ENCODE assay signal across 8 mouse cellular contexts in the genomic region with DNA sequence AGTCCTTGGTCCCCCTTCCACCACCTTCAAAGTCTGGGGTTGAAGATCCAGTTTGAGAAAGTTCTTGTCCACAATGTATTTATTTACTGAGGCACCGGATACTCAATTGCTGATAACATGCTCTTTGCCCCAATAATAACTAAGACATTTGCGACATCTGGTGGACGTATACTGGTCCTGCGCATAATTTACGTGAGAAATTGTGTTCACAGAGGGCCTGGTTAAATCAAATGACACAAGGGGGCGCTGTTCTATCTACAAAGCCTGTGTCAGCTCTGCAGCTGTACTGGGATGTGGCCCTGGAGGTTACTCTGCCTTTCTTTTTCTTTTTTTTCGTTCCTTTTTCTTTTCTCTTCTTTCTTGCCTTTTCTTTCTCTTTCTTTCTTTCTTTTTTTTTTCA. TPM values are rescaled to one million over a fixed set of nuclear protein-coding genes. Genes with fewer than 3 reads are reported as not detected.
A peak's percentile ranks its signal among the peaks of the same experiment; 100 is the strongest.
DNase-seq lines count a peak whose midpoint lies in the region; ATAC-seq and TF ChIP-seq lines count a peak whose summit lies in the region.

No protein-coding gene starts in this region.

- H3K9me3 ChIP-seq in limb, embryonic 11.5 days (ENCODE audit: control insufficient read depth, low read length): no peaks in the 10 kb centered on the region
- H3K9me3 ChIP-seq in stomach, postnatal 0 days (ENCODE audit: control insufficient read depth, low read length): no peaks in the 10 kb centered on the region

- no peak for TF ChIP-seq EP300 in stomach, postnatal 0 days (optimal IDR thresholded peaks at IDR 0.05)

- TF ChIP-seq CTCF in stomach, postnatal 0 days (IDR thresholded peaks at IDR 0.05; ENCODE audit: low read depth): peak; percentile 98

- H3K36me3 ChIP-seq in limb, embryonic 11.5 days (ENCODE audit: control insufficient read depth, insufficient read depth, low read length): no peaks in the 10 kb centered on the region
- no peaks in the 10 kb centered on the region for H3K36me3 ChIP-seq in stomach, postnatal 0 days (ENCODE audit: control insufficient read depth, insufficient read depth, low read length)

- no peaks in the 10 kb centered on the region for H3K27me3 ChIP-seq in limb, embryonic 11.5 days (ENCODE audit: control insufficient read depth, insufficient read depth, low read length)
- no peaks in the 10 kb centered on the region for H3K27me3 ChIP-seq in stomach, postnatal 0 days (ENCODE audit: control insufficient read depth, insufficient read depth, low read length)

- no peaks in the 10 kb centered on the region for H3K4me1 ChIP-seq in limb, embryonic 11.5 days (ENCODE audit: control insufficient read depth, insufficient read depth, low read length)
- no peaks in the 10 kb centered on the region for H3K4me1 ChIP-seq in stomach, postnatal 0 days (replicated peaks; ENCODE audit: control insufficient read depth, insufficient read depth)

- no peak overlapping the region for H3K9ac ChIP-seq in limb, embryonic 11.5 days (ENCODE audit: low read length)
- H3K9ac ChIP-seq in stomach, postnatal 0 days (ENCODE audit: low read length): no peak overlapping the region

- H3K4me2 ChIP-seq in limb, embryonic 11.5 days (ENCODE audit: low read depth, severe bottlenecking): no peak overlapping the region
- H3K4me2 ChIP-seq in stomach, postnatal 0 days (replicated peaks; ENCODE audit: low read depth): no peak overlapping the region

- no peak overlapping the region for H3K27ac ChIP-seq in limb, embryonic 11.5 days (replicated peaks; ENCODE audit: low read depth, low read length)
- no peak overlapping the region for H3K27ac ChIP-seq in stomach, postnatal 0 days (replicated peaks)

- peak; percentile 51; the same call in 1 of the 2 replicates for ATAC-seq in limb, embryonic 11.5 days (ENCODE audit: insufficient number of reproducible peaks, low FRiP score, low TSS enrichment, low read depth)
- ATAC-seq in stomach, postnatal 0 days (ENCODE audit: low FRiP score, low TSS enrichment): peak; percentile 69

- DNase-seq in urinary bladder, postnatal 14 days (ENCODE audit: low spot score): peak; percentile 74
- DNase-seq in urinary bladder, adult 2 months (ENCODE audit: low spot score): no peak
- DNase-seq in cerebellum, postnatal 10 days: peak; percentile 86 to 94
- DNase-seq in frontal cortex, postnatal 36 days (ENCODE audit: low spot score in 2 of 2): peak; percentile 54 to 81
- DNase-seq in kidney, adult 18-20 months: peak; percentile 69
- peak; percentile 84 for DNase-seq in limb, embryonic 11.5 days (ENCODE audit: low spot score)
- peak; percentile 43 to 71 for DNase-seq in natural killer cell, adult 2 months (ENCODE audit: low spot score in 2 of 2)
- DNase-seq in stomach, postnatal 0 days (ENCODE audit: low spot score): peak; percentile 77

- WGBS in limb, embryonic 11.5 days: 12% methylated on average over 7 of the region's 7 CpGs
- WGBS in stomach, postnatal 0 days: 8% methylated on average over 7 of the region's 7 CpGs

- no peak overlapping the region for H3K4me3 ChIP-seq in limb, embryonic 11.5 days (ENCODE audit: low read depth, low read length)
- no peak overlapping the region for H3K4me3 ChIP-seq in stomach, postnatal 0 days (ENCODE audit: low read depth, low read length)

RNA-seq across cellular contexts. Expression of gene Cdca7l, which starts 39.2 kb away (rescaled TPM):
- polyA plus RNA-seq in urinary bladder, adult 2 months (2012; rRNA removed): 8.7 and 9.9 TPM in 2 replicates
- 44.2 and 49.8 TPM in 2 replicates for polyA plus RNA-seq in limb, embryonic 11.5 days (2014; fragmentation: Nextera tagmentation; extraction: Ambion mirVana)
- polyA plus RNA-seq in stomach, postnatal 0 days (2015; fragmentation: Nextera tagmentation; extraction: Ambion mirVana): 15.1 and 15.7 TPM in 2 replicates
